Comparison of ENCODE assay signal across 19 mouse cellular contexts in the genomic region with DNA sequence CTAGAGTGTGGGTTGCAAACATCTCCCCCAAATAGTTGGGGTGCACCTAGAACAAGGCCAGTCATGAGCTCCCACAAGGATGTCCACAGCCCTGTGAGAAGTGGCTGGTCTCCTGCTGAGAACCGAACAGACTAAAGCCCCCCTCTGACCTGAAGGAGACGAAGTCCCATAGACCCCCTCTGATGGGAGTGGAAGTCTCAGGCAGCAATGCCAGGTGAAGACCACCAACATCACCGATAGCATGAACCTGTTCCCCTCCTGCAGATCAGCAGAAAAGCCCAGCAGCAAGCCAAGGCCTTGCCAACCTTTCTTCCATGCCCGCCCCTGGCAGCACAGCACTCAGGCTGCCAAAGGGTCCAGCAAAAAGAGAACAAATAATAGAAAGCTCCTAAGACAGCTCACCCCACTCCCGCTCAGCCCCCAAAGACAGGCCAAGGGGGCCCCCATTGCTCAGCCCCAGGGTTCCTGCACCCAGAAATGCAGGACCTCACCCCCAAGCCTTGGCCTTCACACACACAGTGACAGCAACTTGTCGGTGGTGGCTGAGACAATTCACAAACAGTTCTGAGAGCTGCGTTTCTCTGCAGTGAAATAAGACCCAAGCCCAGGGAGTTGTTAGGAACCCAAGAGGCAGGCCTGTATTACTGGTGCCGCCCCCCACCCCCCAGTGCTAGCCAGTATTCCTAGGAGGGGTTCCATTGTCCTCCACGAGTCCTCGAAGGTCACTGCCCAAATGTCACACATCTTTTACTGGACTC. TPM values are rescaled to one million over a fixed set of nuclear protein-coding genes. Genes with fewer than 3 reads are reported as not detected.
A peak's percentile ranks its signal among the peaks of the same experiment; 100 is the strongest.
DNase-seq lines count a peak whose midpoint lies in the region; ATAC-seq and TF ChIP-seq lines count a peak whose summit lies in the region.
"Had no signal": no experiment of that assay in that cellular context is flagged by ENCODE, and none has a peak within 500 bp of the region (broad histone marks: within the 10 kb centered on the region; RNA-seq: fewer than 3 reads in every experiment).

No protein-coding gene starts in this region.

- peak; percentile 91 for DNase-seq in heart, adult 11 months
- no peak for DNase-seq in heart, postnatal 14 days
- DNase-seq in kidney, postnatal 25 days, result no peak
- DNase-seq in frontal cortex, postnatal 10 days (ENCODE audit: low spot score in 2 of 2), result no peak
- no peak for DNase-seq in left cerebral cortex, adult 2 months (ENCODE audit: extremely low spot score in 1 of 2, low spot score in 2 of 2)
- DNase-seq: adrenal gland, postnatal 10 days; cerebellum, postnatal 25 days; kidney, adult 11 months; lung, postnatal 10 days; retina, postnatal 1 day; spleen, adult 18-20 months; thymus, adult 18-20 months had no signal

- no peak overlapping the region for H3K4me2 ChIP-seq in kidney, embryonic 16.5 days (replicated peaks; ENCODE audit: low read depth, low read length)
- peak overlapping the region; percentile 32 for H3K4me2 ChIP-seq in embryonic facial prominence, embryonic 12.5 days (replicated peaks)
- no peak overlapping the region for H3K4me2 ChIP-seq in limb, embryonic 15.5 days
- H3K4me2 ChIP-seq: heart, embryonic 12.5 days; midbrain, embryonic 12.5 days; neural tube, embryonic 12.5 days had no signal

- H3K9ac ChIP-seq in kidney, embryonic 16.5 days (replicated peaks; ENCODE audit: low read length), result no peak overlapping the region
- H3K9ac ChIP-seq in embryonic facial prominence, embryonic 12.5 days, result peak overlapping the region; percentile 15; the same call in 1 of the 2 replicates
- H3K9ac ChIP-seq in limb, embryonic 15.5 days, result no peak overlapping the region
- H3K9ac ChIP-seq: heart, embryonic 12.5 days; midbrain, embryonic 12.5 days; neural tube, embryonic 12.5 days had no signal

- no peaks in the 10 kb centered on the region for H3K27me3 ChIP-seq in kidney, embryonic 16.5 days (ENCODE audit: insufficient read depth, low read length)
- H3K27me3 ChIP-seq in embryonic facial prominence, embryonic 12.5 days, result no peaks in the 10 kb centered on the region
- no peaks in the 10 kb centered on the region for H3K27me3 ChIP-seq in limb, embryonic 15.5 days
- H3K27me3 ChIP-seq: heart, embryonic 12.5 days; midbrain, embryonic 12.5 days; neural tube, embryonic 12.5 days had no signal

- H3K9me3 ChIP-seq in kidney, embryonic 16.5 days (ENCODE audit: low read length), result no peaks in the 10 kb centered on the region
- H3K9me3 ChIP-seq in embryonic facial prominence, embryonic 12.5 days, result no peaks in the 10 kb centered on the region
- H3K9me3 ChIP-seq in limb, embryonic 15.5 days, result no peaks in the 10 kb centered on the region
- H3K9me3 ChIP-seq: heart, embryonic 12.5 days; midbrain, embryonic 12.5 days; neural tube, embryonic 12.5 days had no signal

- TF ChIP-seq CTCF in left cerebral cortex, adult 2 months (IDR thresholded peaks at IDR 0.05), result no peak

- H3K4me3 ChIP-seq in kidney, embryonic 16.5 days (ENCODE audit: low read length), result no peak overlapping the region
- H3K4me3 ChIP-seq in embryonic facial prominence, embryonic 12.5 days, result 0 out of 2 replicates have a peak overlapping the region, but pooled peaks have one; percentile 9
- H3K4me3 ChIP-seq in limb, embryonic 15.5 days, result no peak overlapping the region
- H3K4me3 ChIP-seq in left cerebral cortex, adult 2 months, result no peak overlapping the region
- H3K4me3 ChIP-seq: heart, embryonic 12.5 days; layer of hippocampus, adult 2 months; midbrain, embryonic 12.5 days; neural tube, embryonic 12.5 days had no signal

- no peak for ATAC-seq in kidney, embryonic 16.5 days (ENCODE audit: low FRiP score, low TSS enrichment)
- ATAC-seq in embryonic facial prominence, embryonic 12.5 days (ENCODE audit: insufficient number of reproducible peaks, insufficient read depth, low FRiP score, low TSS enrichment), result no peak
- no peak for ATAC-seq in limb, embryonic 15.5 days (ENCODE audit: insufficient number of reproducible peaks, low FRiP score, low TSS enrichment, low read depth)

- peak overlapping the region; percentile 74; the same call in 1 of the 2 replicates for H3K27ac ChIP-seq in kidney, embryonic 16.5 days (ENCODE audit: low read length)
- peak overlapping the region; percentile 98 for H3K27ac ChIP-seq in embryonic facial prominence, embryonic 12.5 days
- H3K27ac ChIP-seq in limb, embryonic 15.5 days, result peak overlapping the region; percentile 94
- H3K27ac ChIP-seq in left cerebral cortex, adult 2 months, result no peak overlapping the region
- H3K27ac ChIP-seq: layer of hippocampus, adult 2 months; neural tube, embryonic 12.5 days had no signal

- 63% methylated on average over 10 of the region's 10 CpGs for whole genome bisulfite sequencing in kidney, embryonic 16.5 days
- 44% methylated on average over 10 of the region's 10 CpGs for WGBS in embryonic facial prominence, embryonic 12.5 days
- 39% methylated on average over 10 of the region's 10 CpGs for WGBS in limb, embryonic 15.5 days

- intact Hi-C loops in heart, postnatal 14 days (cut with DNase I), result no loop called here
- intact Hi-C loops in left cerebral cortex, adult 2 months (cut with DNase I), result no loop called here

- peaks cover 28% of the 10 kb centered on the region for H3K4me1 ChIP-seq in kidney, embryonic 16.5 days (ENCODE audit: insufficient read depth, low read length)
- peaks cover 82% of the 10 kb centered on the region for H3K4me1 ChIP-seq in embryonic facial prominence, embryonic 12.5 days
- peaks cover 97% of the 10 kb centered on the region for H3K4me1 ChIP-seq in limb, embryonic 15.5 days
- H3K4me1 ChIP-seq: midbrain, embryonic 12.5 days had no signal

- no peaks in the 10 kb centered on the region for H3K36me3 ChIP-seq in kidney, embryonic 16.5 days (ENCODE audit: insufficient read depth, low read length)
- no peaks in the 10 kb centered on the region for H3K36me3 ChIP-seq in embryonic facial prominence, embryonic 12.5 days
- no peaks in the 10 kb centered on the region for H3K36me3 ChIP-seq in limb, embryonic 15.5 days
- H3K36me3 ChIP-seq: heart, embryonic 12.5 days; midbrain, embryonic 12.5 days; neural tube, embryonic 12.5 days had no signal

RNA-seq across cellular contexts. Expression of a gene that starts 13.0 kb away (rescaled TPM):
- total RNA-seq in heart, postnatal 14 days (2021), result 10 to 100 TPM; 53.2 to 53.9 TPM
- 13.6 and 13.7 TPM in 2 replicates for polyA plus RNA-seq in kidney, embryonic 16.5 days (2015; fragmentation: Nextera tagmentation; extraction: Ambion mirVana)
- 51.1 and 59.2 TPM in 2 replicates for polyA plus RNA-seq in embryonic facial prominence, embryonic 12.5 days (2016; fragmentation: Nextera tagmentation; extraction: Ambion mirVana)
- 39.0 and 47.0 TPM in 2 replicates for polyA plus RNA-seq in limb, embryonic 15.5 days (2015; fragmentation: Nextera tagmentation; extraction: Ambion mirVana)
- 100 to 1,000 TPM; 105 to 115 TPM for total RNA-seq in left cerebral cortex, adult 2 months (2021)
